Mouse (Mus musculus) midbrain, embryonic 14.5 days (tissue): ENCODE measurements around the gene Eif3k. TPM values are rescaled to one million over a fixed set of nuclear protein-coding genes. Genes with fewer than 3 reads are reported as not detected.

Source experiments
- ATAC-seq: fragments of 200-750 bp; cut with Nextera tagmentation; 2 replicates; pipeline ENCODE4 v1.8.0; 2017; ENCODE audit warnings: moderate number of reproducible peaks, moderate library complexity; ENCODE audit not compliant: low FRiP score, low TSS enrichment
- DNase-seq: peaks from one replicate; pipeline ENCODE4 v3.0.0-alpha.2; 2015
- H3K27ac ChIP-seq: fragments of 300-500 bp; sonication (generic); replicated peaks from 2 replicates; pipeline ENCODE4 v1.5.1; 2014; ENCODE audit warnings: mild to moderate bottlenecking, low read depth, low read length, moderate library complexity
- H3K27me3 ChIP-seq: fragments of 300-500 bp; sonication (generic); 2 replicates; pipeline ENCODE4 v1.6.1; 2014; ENCODE audit warnings: low read length, control low read depth, mixed read lengths; ENCODE audit not compliant: control insufficient read depth, insufficient read depth
- H3K36me3 ChIP-seq: fragments of 300-500 bp; sonication (generic); 2 replicates; pipeline ENCODE4 v1.6.1; 2014; ENCODE audit warnings: low read length, control low read depth; ENCODE audit not compliant: control insufficient read depth, insufficient read depth
- H3K4me1 ChIP-seq: fragments of 300-500 bp; sonication (generic); 2 replicates; pipeline ENCODE4 v1.6.1; 2014; ENCODE audit warnings: mild to moderate bottlenecking, antibody characterized with exemption, low read length, control low read depth; ENCODE audit not compliant: control insufficient read depth, insufficient read depth
- H3K4me2 ChIP-seq: fragments of 300-500 bp; sonication (generic); 2 replicates; pipeline ENCODE4 v1.6.1; 2014; ENCODE audit warnings: mild to moderate bottlenecking, low read length, moderate library complexity
- H3K4me3 ChIP-seq: fragments of 300-500 bp; sonication (generic); replicated peaks from 2 replicates; pipeline ENCODE4 v1.5.1; 2014; ENCODE audit warnings: low read depth, low read length
- H3K9ac ChIP-seq: fragments of 300-500 bp; sonication (generic); replicated peaks from 2 replicates; pipeline ENCODE4 v1.6.1; 2014; ENCODE audit warnings: mild to moderate bottlenecking, low read length, moderate library complexity
- H3K9me3 ChIP-seq: fragments of 300-500 bp; sonication (generic); 2 replicates; pipeline ENCODE4 v1.6.1; 2016; ENCODE audit warnings: low read length, control low read depth, mixed read lengths; ENCODE audit not compliant: control insufficient read depth
- WGBS: fragments of 180-500 bp; shearing (Covaris S2); extraction: QIAGEN DNeasy Blood & Tissue Kit; methylation state at CpG from one replicate; pipeline ENCODE4 v1.1.7; 2014; 5-methylcytosine and 5-hydroxymethylcytosine counted together
- polyA plus RNA-seq: library from polyadenylated mRNA; unstranded; fragments of >200 nt; fragmentation: Nextera tagmentation; extraction: Ambion mirVana; gene quantifications from 2 replicates; pipeline ENCODE4 v1.2.1, GENCODE M21; 2014

Eif3k gene
- polyA plus RNA-seq, 1 experiment from 2014 or later = 320 TPM

GRCm38 (mm10) chr7:28931032-28931694, 50.5 kb downstream of the Eif3k start:
- Histone ChIP-seq H3K27me3 (no peaks in the 10 kb centered on the region), H3K4me1 (no peaks in the 10 kb centered on the region), H3K27ac (no peak overlapping the region), H3K4me2 (no peak overlapping the region), H3K4me3 (no peak overlapping the region), H3K9me3 (no peaks in the 10 kb centered on the region), H3K9ac (no peak overlapping the region), H3K36me3 (no peaks in the 10 kb centered on the region)
- DNase-seq = no peak
- no peak for ATAC-seq
- 95% methylated on average over 7 of the region's 7 CpGs for WGBS

GRCm38 (mm10) chr7:28930320-28931031, 51.2 kb downstream of the Eif3k start:
- Histone ChIP-seq H3K9me3 (no peaks in the 10 kb centered on the region), H3K9ac (no peak overlapping the region), H3K4me3 (no peak overlapping the region), H3K4me1 (no peaks in the 10 kb centered on the region), H3K4me2 (no peak overlapping the region), H3K27ac (no peak overlapping the region), H3K27me3 (no peaks in the 10 kb centered on the region), H3K36me3 (no peaks in the 10 kb centered on the region)
- DNase-seq = no peak
- 75% methylated on average over 5 of the region's 5 CpGs for WGBS
- no peak for ATAC-seq

GRCm38 (mm10) chr7:28929381-28929780, 52.3 kb downstream of the Eif3k start:
- Histone ChIP-seq H3K27me3 (no peaks in the 10 kb centered on the region), H3K36me3 (no peaks in the 10 kb centered on the region), H3K9ac (no peak overlapping the region), H3K4me3 (no peak overlapping the region), H3K9me3 (no peaks in the 10 kb centered on the region), H3K27ac (no peak overlapping the region), H3K4me1 (peaks cover 8% of the 10 kb centered on the region), H3K4me2 (no peak overlapping the region)
- no peak for ATAC-seq
- 68% methylated on average over 3 of the region's 3 CpGs for WGBS
- no peak for DNase-seq

GRCm38 (mm10) chr7:28926172-28926571, 55.5 kb downstream of the Eif3k start:
- no peak overlapping the region for H3K27ac ChIP-seq
- H3K4me2 ChIP-seq = no peak overlapping the region
- no peak overlapping the region for H3K9ac ChIP-seq
- WGBS = 77% methylated on average over 2 of the region's 2 CpGs
- ATAC-seq (no peak), DNase-seq (no peak)
- peaks cover 20% of the 10 kb centered on the region for H3K4me1 ChIP-seq
- H3K4me3 ChIP-seq = no peak overlapping the region
- no peaks in the 10 kb centered on the region for H3K27me3 ChIP-seq
- no peaks in the 10 kb centered on the region for H3K9me3 ChIP-seq
- H3K36me3 ChIP-seq = 0 out of 2 replicates have a peak, but pooled peaks cover 1% of the 10 kb centered on the region

GRCm38 (mm10) chr7:28925317-28925716, 56.3 kb downstream of the Eif3k start:
- 0 out of 2 replicates have a peak, but pooled peaks cover 3% of the 10 kb centered on the region for H3K36me3 ChIP-seq
- H3K4me3 ChIP-seq = no peak overlapping the region
- 0 out of 2 replicates have a peak overlapping the region, but pooled peaks have one; percentile 12 for H3K9ac ChIP-seq
- peaks cover 20% of the 10 kb centered on the region for H3K4me1 ChIP-seq
- no peak for DNase-seq
- no peak for ATAC-seq
- 49% methylated on average over 9 of the region's 9 CpGs for WGBS
- H3K27me3 ChIP-seq = no peaks in the 10 kb centered on the region
- H3K4me2 ChIP-seq = no peak overlapping the region
- no peaks in the 10 kb centered on the region for H3K9me3 ChIP-seq
- H3K27ac ChIP-seq = no peak overlapping the region; the same call in 1 of the 2 replicates

- no peak for DNase-seq
- 88% methylated on average over 3 of the region's 3 CpGs for WGBS
- Histone ChIP-seq H3K27ac (peak overlapping the region; percentile 61), H3K27me3 (no peaks in the 10 kb centered on the region), H3K9ac (no peak overlapping the region), H3K9me3 (no peaks in the 10 kb centered on the region), H3K36me3 (0 out of 2 replicates have a peak, but pooled peaks cover 3% of the 10 kb centered on the region), H3K4me2 (no peak overlapping the region), H3K4me3 (no peak overlapping the region), H3K4me1 (peaks cover 23% of the 10 kb centered on the region)
- ATAC-seq = no peak
Observed at GRCm38 (mm10) chr7:28924802-28925201, 56.9 kb downstream of the Eif3k start.

- ATAC-seq = no peak
- WGBS = 24% methylated on average over 4 of the region's 4 CpGs
- peak overlapping the region; percentile 61 for H3K27ac ChIP-seq
- peak; percentile 42 for DNase-seq
- H3K27me3 ChIP-seq = no peaks in the 10 kb centered on the region
- H3K4me3 ChIP-seq = no peak overlapping the region
- H3K9ac ChIP-seq = no peak overlapping the region; the same call in 1 of the 2 replicates
- no peak overlapping the region for H3K4me2 ChIP-seq
- no peaks in the 10 kb centered on the region for H3K9me3 ChIP-seq
- peaks cover 26% of the 10 kb centered on the region for H3K4me1 ChIP-seq
- H3K36me3 ChIP-seq = peaks cover 4% of the 10 kb centered on the region; the same call in 1 of the 2 replicates
Observed at GRCm38 (mm10) chr7:28923865-28924291, 57.8 kb downstream of the Eif3k start.

- no peak for DNase-seq
- Histone ChIP-seq H3K27me3 (no peaks in the 10 kb centered on the region), H3K27ac (no peak overlapping the region), H3K9ac (no peak overlapping the region), H3K9me3 (no peaks in the 10 kb centered on the region), H3K4me2 (no peak overlapping the region), H3K4me3 (no peak overlapping the region), H3K4me1 (peaks cover 26% of the 10 kb centered on the region), H3K36me3 (peaks cover 17% of the 10 kb centered on the region)
- WGBS = 56% methylated on average over 4 of the region's 4 CpGs
- ATAC-seq = no peak
Observed at GRCm38 (mm10) chr7:28922606-28923005, 59.1 kb downstream of the Eif3k start.
